Mouse (Mus musculus): Measurements from ENCODE around the gene Aoc3.

- TF ChIP-seq CTCF (IDR thresholded peaks at IDR 0.05; ENCODE audit: low read depth, low read length), result no peak
- no peak for TF ChIP-seq POLR2A (IDR thresholded peaks at IDR 0.05; ENCODE audit: extremely low read depth, insufficient read depth, low read length)
Observed at GRCm38 (mm10) chr11:101316501-101316917, 13.9 kb upstream of the Aoc3 start.
